Mouse (Mus musculus) T-helper 2 cell (primary cell): ENCODE measurements around the gene Efna1.

Source experiments
- in situ Hi-C: fragments of 300-600 bp; cut with MboI, MseI; formaldehyde crosslinking; loops from one replicate; pipeline ENCODE4 v1.15.1; 2025; ENCODE audit warnings: high pct_unique_total_duplicates

Efna1 gene

GRCm38 (mm10) chr3:89279153-89279890 lies 1.6 kb downstream of the Efna1 start:
- in situ Hi-C loops: no loop called here

- in situ Hi-C loops: no loop called here
Measured at GRCm38 (mm10) chr3:89278643-89279042, 2.3 kb downstream of the Efna1 start.

- in situ Hi-C loops: no loop called here
Measured at GRCm38 (mm10) chr3:89278107-89278506, 2.8 kb downstream of the Efna1 start.

GRCm38 (mm10) chr3:89277281-89278021 lies 3.5 kb downstream of the Efna1 start:
- in situ Hi-C loops: no loop called here

GRCm38 (mm10) chr3:89276061-89276460 lies 4.9 kb downstream of the Efna1 start:
- in situ Hi-C loops: no loop called here

- in situ Hi-C loops: no loop called here
Measured at GRCm38 (mm10) chr3:89271760-89272159, 9.2 kb downstream of the Efna1 start.

GRCm38 (mm10) chr3:89270891-89271290 lies 10.1 kb downstream of the Efna1 start:
- in situ Hi-C loops: no loop called here

- in situ Hi-C loops: no loop called here
Measured at GRCm38 (mm10) chr3:89270051-89270755, 10.7 kb downstream of the Efna1 start, which contains the start of gene Slc50a1. Slc50a1 (minus strand) TSS chr3:89270570.

- in situ Hi-C loops: no loop called here
Measured at GRCm38 (mm10) chr3:89268916-89269315, 12.0 kb downstream of the Efna1 start.

GRCm38 (mm10) chr3:89266439-89266893 lies 14.5 kb downstream of the Efna1 start:
- in situ Hi-C loops: no loop called here

GRCm38 (mm10) chr3:89262417-89262816 lies 18.5 kb downstream of the Efna1 start:
- in situ Hi-C loops: no loop called here

- in situ Hi-C loops: no loop called here
Measured at GRCm38 (mm10) chr3:89260211-89260610, 20.7 kb downstream of the Efna1 start.

GRCm38 (mm10) chr3:89259076-89259475 lies 21.9 kb downstream of the Efna1 start, which contains the start of gene Dpm3:
Dpm3 (plus strand) TSS chr3:89259358.
- in situ Hi-C loops: no loop called here

- in situ Hi-C loops: no loop called here
Measured at GRCm38 (mm10) chr3:89256177-89256576, 24.8 kb downstream of the Efna1 start.

GRCm38 (mm10) chr3:89254994-89255393 lies 25.9 kb downstream of the Efna1 start:
- in situ Hi-C loops: no loop called here

- in situ Hi-C loops: no loop called here
Measured at GRCm38 (mm10) chr3:89251365-89251895, 29.5 kb downstream of the Efna1 start.

- in situ Hi-C loops: no loop called here
Measured at GRCm38 (mm10) chr3:89250435-89251040, 30.4 kb downstream of the Efna1 start.

GRCm38 (mm10) chr3:89247466-89247865 lies 33.5 kb downstream of the Efna1 start:
- in situ Hi-C loops: loop anchor here (5.0 to 10.0 kb wide), 2 partner anchors 35 to 1323 kb away; partner anchors contain the start of gene Efna1

- in situ Hi-C loops: loop anchor here (5.0 to 10.0 kb wide), 2 partner anchors 36 to 1322 kb away; partner anchors contain the start of gene Efna1
Measured at GRCm38 (mm10) chr3:89246261-89247100, 34.5 kb downstream of the Efna1 start, which contains the start of gene Trim46. Trim46 (minus strand) TSS chr3:89246309.

GRCm38 (mm10) chr3:89245688-89246171 lies 35.2 kb downstream of the Efna1 start, which contains the start of gene Krtcap2:
Krtcap2 (plus strand) TSS chr3:89245966.
- in situ Hi-C loops: loop anchor here (5.0 to 10.0 kb wide), 2 partner anchors 37 to 1321 kb away; partner anchors contain the start of gene Efna1
